Mouse (Mus musculus) spleen, adult 2 months (tissue): ENCODE data around the gene Sdk1.

ENCODE experiments used
- CTCF ChIP-seq: fragments of 200-500 bp; IDR thresholded peaks from 2 replicates; pipeline ENCODE4 v1.5.1; 2011; ENCODE audit warnings: mild to moderate bottlenecking, inconsistent platforms; ENCODE audit not compliant: insufficient read depth, insufficient read length, insufficient replicate concordance; ENCODE audit errors: extremely low read depth
- POLR2A ChIP-seq: fragments of 200-500 bp; IDR thresholded peaks from 2 replicates; pipeline ENCODE4 v1.6.1; 2011; ENCODE audit warnings: low read depth, low read length, inconsistent platforms

GRCm38 (mm10) chr5:141380774-141381156, 139.5 kb downstream of the Sdk1 start:
- no peak for TF ChIP-seq POLR2A
- TF ChIP-seq CTCF = no peak
